14 mouse cellular contexts compared by ENCODE assay signal in the genomic region with DNA sequence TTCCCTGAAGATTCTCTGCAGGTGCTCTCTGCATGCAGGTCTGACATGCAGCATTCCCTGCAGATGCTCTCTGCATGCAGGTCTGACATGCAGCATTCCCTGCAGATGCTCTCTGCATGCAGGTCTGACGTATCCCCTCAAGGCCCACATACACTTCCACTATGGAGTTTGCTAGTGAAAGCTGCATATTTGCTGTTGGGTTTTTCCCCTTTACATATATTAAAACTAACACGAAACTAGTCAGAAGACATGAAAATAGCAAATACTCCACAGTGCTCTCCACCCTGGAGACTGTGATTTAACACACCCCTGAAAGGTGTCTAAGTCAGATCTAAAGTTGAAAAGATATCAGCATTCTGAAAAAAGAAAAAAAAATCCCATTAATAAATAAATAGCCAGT.
"Had no signal": no experiment of that assay in that cellular context is flagged by ENCODE, and none has a peak within 500 bp of the region (broad histone marks: within the 10 kb centered on the region; RNA-seq: fewer than 3 reads in every experiment).

No protein-coding gene starts in this region.

- H3K27me3 ChIP-seq: intestine, embryonic 15.5 days; liver, embryonic 13.5 days; lung, embryonic 15.5 days had no signal

- H3K36me3 ChIP-seq: intestine, embryonic 15.5 days; liver, embryonic 13.5 days; lung, embryonic 15.5 days had no signal

- ATAC-seq: intestine, embryonic 15.5 days; liver, postnatal 0 days had no signal

- H3K27ac ChIP-seq: intestine, embryonic 15.5 days; left cerebral cortex, adult 2 months; liver, embryonic 13.5 days; lung, embryonic 15.5 days; macrophage had no signal

- H3K9ac ChIP-seq: intestine, embryonic 15.5 days; liver, embryonic 13.5 days; liver, postnatal 0 days; lung, embryonic 15.5 days had no signal

- DNase-seq: kidney, adult 18-20 months; kidney, postnatal 14 days; liver; liver, embryonic 13.5 days; liver, postnatal 0 days; lung, postnatal 14 days; thymus, adult 2 months; thymus, postnatal 25 days had no signal

- H3K4me3 ChIP-seq: intestine, embryonic 15.5 days; left cerebral cortex, adult 2 months; liver, embryonic 13.5 days; lung, embryonic 15.5 days; megakaryocyte, embryonic 14.5 days; myocyte had no signal

- H3K4me2 ChIP-seq: intestine, embryonic 15.5 days had no signal

- H3K9me3 ChIP-seq: intestine, embryonic 15.5 days; liver, embryonic 13.5 days; lung, embryonic 15.5 days had no signal
